Mouse (Mus musculus): Measurements from ENCODE around the gene Taok3. TPM values are rescaled to one million over a fixed set of nuclear protein-coding genes. Genes with fewer than 3 reads are reported as not detected.

The Taok3 gene
- total and polyA plus RNA-seq, 3 experiments, result 8.3 to 35.0 (median 17.4) TPM

DNA sequence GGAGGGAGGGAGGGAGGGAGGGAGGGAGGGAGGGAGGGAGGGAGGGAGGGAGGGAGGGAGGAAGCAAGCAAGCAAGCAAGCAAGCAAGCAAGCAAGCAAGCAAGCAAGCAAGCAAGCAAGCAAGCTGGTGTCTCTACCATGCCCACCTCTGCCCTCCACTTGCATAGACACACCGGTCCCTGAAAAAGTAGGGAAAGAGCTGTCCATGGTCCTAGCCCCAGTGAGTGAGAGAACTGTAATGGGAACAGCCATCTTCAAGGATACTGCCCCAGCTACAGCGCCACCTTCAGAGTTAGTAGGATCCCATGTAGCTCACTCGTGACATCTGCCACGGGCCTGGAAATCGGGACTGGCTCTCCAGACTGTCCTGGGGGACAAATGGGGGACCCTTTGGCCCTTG lies 144.8 kb downstream of the Taok3 start:
- H3K4me3 ChIP-seq (replicated peaks in 1 of 3; ENCODE audit: low read depth in 2 of 3, low read length in 2 of 3, poor library complexity in 1 of 3), result no peak overlapping the region
- no peak overlapping the region for H3K4me2 ChIP-seq (ENCODE audit: insufficient read depth, low read depth, poor library complexity, severe bottlenecking)
- no peak overlapping the region for H3K27ac ChIP-seq (ENCODE audit: insufficient read depth, low read depth)
- DNase-seq (ENCODE audit: extremely low read depth), result no peak
- no peak overlapping the region for H3K9ac ChIP-seq (ENCODE audit: insufficient read depth, low read depth)
- H3K79me2 ChIP-seq (replicated peaks; ENCODE audit: control insufficient read depth, extremely low read depth, insufficient read depth, poor library complexity, severe bottlenecking), result no peaks in the 10 kb centered on the region
- TF ChIP-seq POLR2A (IDR thresholded peaks at IDR 0.05; ENCODE audit: low read depth, low read length), result no peak
- TF ChIP-seq MAZ (IDR thresholded peaks at IDR 0.05; ENCODE audit: low read depth, low read length), result no peak
- TF ChIP-seq BHLHE40 (IDR thresholded peaks at IDR 0.05; ENCODE audit: low read depth, low read length), result no peak
- no peak for TF ChIP-seq ETS1 (conservative IDR thresholded peaks at IDR 0.05; ENCODE audit: low read depth, low read length)
- TF ChIP-seq SMC3 (IDR thresholded peaks at IDR 0.05; ENCODE audit: low read depth, low read length), result no peak
- no peak for TF ChIP-seq MXI1 (IDR thresholded peaks at IDR 0.05; ENCODE audit: low read depth, low read length)
- no peak for TF ChIP-seq ZC3H11A (IDR thresholded peaks at IDR 0.05; ENCODE audit: low read depth, low read length)
- TF ChIP-seq RAD21 (IDR thresholded peaks at IDR 0.05; ENCODE audit: low read depth, low read length), result no peak
- no peak for TF ChIP-seq NELFE (IDR thresholded peaks at IDR 0.05; ENCODE audit: low read depth, low read length)
- no peak for TF ChIP-seq USF2 (conservative IDR thresholded peaks at IDR 0.05; ENCODE audit: low read depth, low read length)
- no peak for TF ChIP-seq ZNF384 (IDR thresholded peaks at IDR 0.05; ENCODE audit: low read depth, low read length)
- TF ChIP-seq JUND (conservative IDR thresholded peaks at IDR 0.05; ENCODE audit: low read depth, low read length), result no peak
- no peak for TF ChIP-seq TCF12 (IDR thresholded peaks at IDR 0.05; ENCODE audit: low read depth, low read length)
- H3K36me3 ChIP-seq (replicated peaks in 1 of 2; ENCODE audit: control insufficient read depth in 1 of 2, insufficient read depth in 1 of 2, low read length in 1 of 2), result peaks cover 37 to 94% of the 10 kb centered on the region in 2 experiments
- peaks cover 0 to 10% of the 10 kb centered on the region in 2 experiments; a peak in 2 of 4 replicates for H3K4me1 ChIP-seq (ENCODE audit: control insufficient read depth in 1 of 2, insufficient read depth in 2 of 2)
- H3K9me3 ChIP-seq (replicated peaks; ENCODE audit: low read length), result peaks cover 6% of the 10 kb centered on the region
- H3K27me3 ChIP-seq (replicated peaks), result no peaks in the 10 kb centered on the region
- in situ Hi-C loops (cut with MboI; ENCODE audit: low pct_ligation_motif_present, low pct_unique_long_range_greater_than_20kb, low sequenced_read_pairs), result no loop called here
- dilution Hi-C loops (cut with MboI; ENCODE audit: extremely low pct_ligation_motif_present, extremely low pct_unique_long_range_greater_than_20kb, low sequenced_read_pairs), result no loop called here

GRCm38 (mm10) chr5:117267913-117268312 lies 148.0 kb downstream of the Taok3 start:
- TF ChIP-seq GABPA (IDR thresholded peaks at IDR 0.05; ENCODE audit: insufficient replicate concordance, low read depth, low read length), result no peak
- TF ChIP-seq USF2 (conservative IDR thresholded peaks at IDR 0.05; ENCODE audit: low read depth, low read length), result no peak
- in situ Hi-C loops (cut with MboI; ENCODE audit: low pct_ligation_motif_present, low pct_unique_long_range_greater_than_20kb, low sequenced_read_pairs), result no loop called here
- no peak for DNase-seq (ENCODE audit: extremely low read depth)

GRCm38 (mm10) chr5:117268749-117269148 lies 148.8 kb downstream of the Taok3 start:
- Histone ChIP-seq H3K4me1 (ENCODE audit: control insufficient read depth in 1 of 2, insufficient read depth in 2 of 2) (peaks cover 0 to 2% of the 10 kb centered on the region in 2 experiments; a peak in 1 of 4 replicates), H3K27me3 (replicated peaks) (no peaks in the 10 kb centered on the region), H3K36me3 (replicated peaks in 1 of 2; ENCODE audit: control insufficient read depth in 1 of 2, insufficient read depth in 1 of 2, low read length in 1 of 2) (peaks cover 36 to 88% of the 10 kb centered on the region in 2 experiments), H3K4me3 (replicated peaks in 1 of 3; ENCODE audit: low read depth in 2 of 3, low read length in 2 of 3, poor library complexity in 1 of 3) (no peak overlapping the region), H3K27ac (ENCODE audit: insufficient read depth, low read depth) (no peak overlapping the region), H3K79me2 (replicated peaks; ENCODE audit: control insufficient read depth, extremely low read depth, insufficient read depth, poor library complexity, severe bottlenecking) (no peaks in the 10 kb centered on the region), H3K4me2 (ENCODE audit: insufficient read depth, low read depth, poor library complexity, severe bottlenecking) (no peak overlapping the region), H3K9me3 (replicated peaks; ENCODE audit: low read length) (peaks cover 2% of the 10 kb centered on the region), H3K9ac (ENCODE audit: insufficient read depth, low read depth) (no peak overlapping the region)
- in situ Hi-C loops (cut with MboI; ENCODE audit: low pct_ligation_motif_present, low pct_unique_long_range_greater_than_20kb, low sequenced_read_pairs), result no loop called here
- TF ChIP-seq ZC3H11A (IDR thresholded peaks at IDR 0.05; ENCODE audit: low read depth, low read length) (no peak), IRF4 (IDR thresholded peaks at IDR 0.05; ENCODE audit: low read depth, low read length) (no peak), CTCF (conservative IDR thresholded peaks at IDR 0.05 in 1 of 2, IDR thresholded peaks at IDR 0.05 in 1 of 2; ENCODE audit: low read depth in 2 of 2, low read length in 2 of 2) (no peak), ZMIZ1 (IDR thresholded peaks at IDR 0.05; ENCODE audit: low read depth, low read length) (no peak), PAX5 (IDR thresholded peaks at IDR 0.05; ENCODE audit: low read length) (no peak), HCFC1 (IDR thresholded peaks at IDR 0.05; ENCODE audit: low read depth, low read length) (no peak), USF1 (IDR thresholded peaks at IDR 0.05; ENCODE audit: low read depth, low read length) (no peak), TBP (conservative IDR thresholded peaks at IDR 0.05; ENCODE audit: low read depth, low read length) (no peak)
- dilution Hi-C loops (cut with MboI; ENCODE audit: extremely low pct_ligation_motif_present, extremely low pct_unique_long_range_greater_than_20kb, low sequenced_read_pairs), result no loop called here
- no peak for DNase-seq (ENCODE audit: extremely low read depth)

More at GRCm38 (mm10) chr5:117267913-117268312, 148.0 kb downstream of the Taok3 start:
- Histone ChIP-seq H3K36me3 (replicated peaks in 1 of 2; ENCODE audit: control insufficient read depth in 1 of 2, insufficient read depth in 1 of 2, low read length in 1 of 2) (peaks cover 38 to 90% of the 10 kb centered on the region in 2 experiments), H3K9ac (ENCODE audit: insufficient read depth, low read depth) (no peak overlapping the region), H3K4me1 (ENCODE audit: control insufficient read depth in 1 of 2, insufficient read depth in 2 of 2) (peaks cover 2 to 7% of the 10 kb centered on the region in 2 experiments; a peak in 3 of 4 replicates), H3K27ac (ENCODE audit: insufficient read depth, low read depth) (no peak overlapping the region), H3K79me2 (replicated peaks; ENCODE audit: control insufficient read depth, extremely low read depth, insufficient read depth, poor library complexity, severe bottlenecking) (no peaks in the 10 kb centered on the region), H3K27me3 (replicated peaks) (no peaks in the 10 kb centered on the region), H3K4me3 (replicated peaks in 1 of 3; ENCODE audit: low read depth in 2 of 3, low read length in 2 of 3, poor library complexity in 1 of 3) (no peak overlapping the region), H3K4me2 (ENCODE audit: insufficient read depth, low read depth, poor library complexity, severe bottlenecking) (no peak overlapping the region), H3K9me3 (replicated peaks; ENCODE audit: low read length) (peaks cover 6% of the 10 kb centered on the region)
- dilution Hi-C loops (cut with MboI; ENCODE audit: extremely low pct_ligation_motif_present, extremely low pct_unique_long_range_greater_than_20kb, low sequenced_read_pairs), result no loop called here
